23 mouse cellular contexts compared by ENCODE assay signal in genomic region chr9:31990456-31990855, GRCm38 (mm10).
A peak's percentile ranks its signal among the peaks of the same experiment; 100 is the strongest.
DNase-seq lines count a peak whose midpoint lies in the region; ATAC-seq and TF ChIP-seq lines count a peak whose summit lies in the region.
"Had no signal": no experiment of that assay in that cellular context is flagged by ENCODE, and none has a peak within 500 bp of the region (broad histone marks: within the 10 kb centered on the region; RNA-seq: fewer than 3 reads in every experiment).

No protein-coding gene starts in this region.

- TF ChIP-seq POLR2A in testis, adult 2 months (IDR thresholded peaks at IDR 0.05; ENCODE audit: control insufficient read depth, low read depth, low read length) = no peak

- in situ Hi-C loops in ES-E14 (cut with MboI; ENCODE audit: low sequenced_read_pairs in 2 of 2, unreplicated experiment in 2 of 2) = no loop called here

- no peaks in the 10 kb centered on the region for H3K9me3 ChIP-seq in heart, embryonic 11.5 days (replicated peaks; ENCODE audit: control insufficient read depth, low read length)
- H3K9me3 ChIP-seq in intestine, embryonic 14.5 days (ENCODE audit: control insufficient read depth, low read length) = no peaks in the 10 kb centered on the region
- H3K9me3 ChIP-seq in intestine, embryonic 16.5 days (ENCODE audit: control insufficient read depth, low read length) = no peaks in the 10 kb centered on the region
- no peaks in the 10 kb centered on the region for H3K9me3 ChIP-seq in ES-E14 (ENCODE audit: control insufficient read depth, insufficient read depth, low read depth, low read length)
- no peaks in the 10 kb centered on the region for H3K9me3 ChIP-seq in hindbrain, postnatal 0 days (ENCODE audit: low read length)

- no peaks in the 10 kb centered on the region for H3K27me3 ChIP-seq in heart, embryonic 11.5 days (ENCODE audit: control insufficient read depth, insufficient read depth, low read length)
- H3K27me3 ChIP-seq in intestine, embryonic 14.5 days (replicated peaks; ENCODE audit: control insufficient read depth, insufficient read depth, low read length) = no peaks in the 10 kb centered on the region
- H3K27me3 ChIP-seq in intestine, embryonic 16.5 days (replicated peaks; ENCODE audit: control insufficient read depth, insufficient read depth, low read length) = no peaks in the 10 kb centered on the region
- H3K27me3 ChIP-seq in testis, adult 2 months (ENCODE audit: control insufficient read depth, insufficient read depth, low read length) = no peaks in the 10 kb centered on the region
- H3K27me3 ChIP-seq in hindbrain, postnatal 0 days (ENCODE audit: insufficient read depth, low read length) = no peaks in the 10 kb centered on the region
- H3K27me3 ChIP-seq: CH12.LX, Patski had no signal

- WGBS in heart, embryonic 11.5 days (ENCODE audit: insufficient replicate concordance) = 85% methylated on average over 4 of the region's 4 CpGs
- 90% methylated on average over 4 of the region's 4 CpGs for WGBS in intestine, embryonic 14.5 days
- WGBS in intestine, embryonic 16.5 days = 91% methylated on average over 4 of the region's 4 CpGs
- 94% methylated on average over 4 of the region's 4 CpGs for WGBS in hindbrain, postnatal 0 days

- peak; percentile 45 for DNase-seq in heart, adult 11 months
- DNase-seq in intestine, embryonic 14.5 days (ENCODE audit: low spot score) = peak; percentile 44
- DNase-seq in testis, postnatal 10 days (ENCODE audit: low spot score) = no peak
- DNase-seq in ES-E14 (ENCODE audit: low read depth, low spot score) = no peak
- no peak for DNase-seq in hindbrain, postnatal 0 days (ENCODE audit: low spot score)
- DNase-seq: adrenal gland, adult 2 months; adrenal gland, adult 8-10 months; adrenal gland, postnatal 10 days; adrenal gland, postnatal 14 days; adrenal gland, postnatal 25 days; adrenal gland, postnatal 36 days; B cell, adult 2 months; cerebellum, adult 11 months; cerebellum, adult 11-12 months; cerebellum, adult 18-20 months had no signal

- no peak overlapping the region for H3K4me2 ChIP-seq in heart, embryonic 11.5 days
- H3K4me2 ChIP-seq in intestine, embryonic 14.5 days (ENCODE audit: low read length) = no peak overlapping the region
- H3K4me2 ChIP-seq in intestine, embryonic 16.5 days (ENCODE audit: low read depth, low read length) = no peak overlapping the region
- H3K4me2 ChIP-seq in hindbrain, postnatal 0 days (ENCODE audit: low read depth, low read length) = no peak overlapping the region

- H3K27ac ChIP-seq in heart, embryonic 11.5 days (ENCODE audit: low read depth, low read length) = no peak overlapping the region
- H3K27ac ChIP-seq in intestine, embryonic 14.5 days (ENCODE audit: low read depth) = no peak overlapping the region
- H3K27ac ChIP-seq in intestine, embryonic 16.5 days (ENCODE audit: low read length) = no peak overlapping the region
- 0 out of 2 replicates have a peak overlapping the region, but pooled peaks have one; percentile 66 for H3K27ac ChIP-seq in testis, adult 2 months (ENCODE audit: control insufficient read depth, insufficient read depth, low read depth, low read length)
- no peak overlapping the region for H3K27ac ChIP-seq in ES-E14 (ENCODE audit: insufficient read depth, low read depth, low read length, poor library complexity, severe bottlenecking)
- no peak overlapping the region for H3K27ac ChIP-seq in hindbrain, postnatal 0 days

- H3K9ac ChIP-seq in heart, embryonic 11.5 days (ENCODE audit: low read depth, low read length) = no peak overlapping the region
- no peak overlapping the region for H3K9ac ChIP-seq in intestine, embryonic 14.5 days (ENCODE audit: low read length)
- H3K9ac ChIP-seq in intestine, embryonic 16.5 days (ENCODE audit: low read depth, low read length) = no peak overlapping the region
- H3K9ac ChIP-seq in ES-E14 (ENCODE audit: insufficient read depth, low read depth, low read length, poor library complexity, severe bottlenecking) = no peak overlapping the region
- no peak overlapping the region for H3K9ac ChIP-seq in hindbrain, postnatal 0 days (replicated peaks; ENCODE audit: low read length)

- peaks cover 2% of the 10 kb centered on the region for H3K4me1 ChIP-seq in heart, embryonic 11.5 days (ENCODE audit: control insufficient read depth, insufficient read depth, low read length)
- H3K4me1 ChIP-seq in intestine, embryonic 14.5 days (replicated peaks; ENCODE audit: control insufficient read depth, insufficient read depth, low read length) = peaks cover 13% of the 10 kb centered on the region
- H3K4me1 ChIP-seq in intestine, embryonic 16.5 days (ENCODE audit: control insufficient read depth, insufficient read depth, low read length) = peaks cover 10% of the 10 kb centered on the region; the same call in 1 of the 2 replicates
- no peaks in the 10 kb centered on the region; the same call in 1 of the 2 replicates for H3K4me1 ChIP-seq in testis, adult 2 months (ENCODE audit: control insufficient read depth, insufficient read depth, low read length)
- peaks cover 15 to 25% of the 10 kb centered on the region in 2 experiments for H3K4me1 ChIP-seq in ES-E14 (ENCODE audit: control insufficient read depth in 2 of 2, insufficient read depth in 2 of 2, low read length in 2 of 2, poor library complexity in 1 of 2)
- H3K4me1 ChIP-seq in hindbrain, postnatal 0 days (ENCODE audit: insufficient read depth, low read length) = peaks cover 7% of the 10 kb centered on the region; the same call in 1 of the 2 replicates

- ATAC-seq in heart, embryonic 11.5 days (replicated peaks; ENCODE audit: insufficient number of reproducible peaks, low FRiP score, low TSS enrichment) = no peak
- ATAC-seq in intestine, embryonic 14.5 days (replicated peaks; ENCODE audit: low FRiP score, low TSS enrichment, low read depth) = no peak
- ATAC-seq in intestine, embryonic 16.5 days = no peak
- ATAC-seq in hindbrain, postnatal 0 days = no peak
- ATAC-seq: activated CD4-positive, CD25-positive, alpha-beta regulatory T cell, adult 4 months; CD4-positive, CD25-positive, alpha-beta regulatory T cell, adult 4 months; Patski had no signal

- no peak for TF ChIP-seq CTCF in testis, adult 2 months (IDR thresholded peaks at IDR 0.05; ENCODE audit: control insufficient read depth, insufficient read depth, insufficient replicate concordance, low read depth, low read length)
- TF ChIP-seq CTCF in hindbrain, postnatal 0 days (IDR thresholded peaks at IDR 0.05; ENCODE audit: low read depth) = no peak

- H3K4me3 ChIP-seq in heart, embryonic 11.5 days (ENCODE audit: low read depth, low read length) = no peak overlapping the region
- H3K4me3 ChIP-seq in intestine, embryonic 14.5 days (ENCODE audit: low read depth, low read length) = no peak overlapping the region
- no peak overlapping the region for H3K4me3 ChIP-seq in intestine, embryonic 16.5 days (ENCODE audit: low read length)
- H3K4me3 ChIP-seq in testis, adult 2 months (ENCODE audit: control insufficient read depth, low read depth, low read length) = no peak overlapping the region
- no peak overlapping the region for H3K4me3 ChIP-seq in ES-E14 (ENCODE audit: insufficient read depth in 1 of 2, low read depth in 1 of 2, low read length in 2 of 2, poor library complexity in 1 of 2, severe bottlenecking in 1 of 2)
- H3K4me3 ChIP-seq in hindbrain, postnatal 0 days (ENCODE audit: low read length) = no peak overlapping the region

- H3K36me3 ChIP-seq in heart, embryonic 11.5 days (ENCODE audit: control insufficient read depth, insufficient read depth, low read length) = no peaks in the 10 kb centered on the region
- no peaks in the 10 kb centered on the region for H3K36me3 ChIP-seq in intestine, embryonic 14.5 days (ENCODE audit: control insufficient read depth, insufficient read depth, low read length)
- no peaks in the 10 kb centered on the region for H3K36me3 ChIP-seq in intestine, embryonic 16.5 days (ENCODE audit: control insufficient read depth, insufficient read depth, low read length)
- H3K36me3 ChIP-seq in testis, adult 2 months (ENCODE audit: control insufficient read depth, insufficient read depth, low read length) = no peaks in the 10 kb centered on the region
- no peaks in the 10 kb centered on the region for H3K36me3 ChIP-seq in ES-E14 (ENCODE audit: control insufficient read depth, insufficient read depth, low read length, poor library complexity, severe bottlenecking)
- H3K36me3 ChIP-seq in hindbrain, postnatal 0 days (ENCODE audit: insufficient read depth, low read length) = no peaks in the 10 kb centered on the region
- H3K36me3 ChIP-seq: G1E had no signal

TF ChIP-seq in ES-E14, 5 proteins besides CTCF, POLR2A, EP300 and RAD21:
- TF ChIP-seq HCFC1 (IDR thresholded peaks at IDR 0.05; ENCODE audit: borderline replicate concordance, insufficient read depth, low read length) (no peak), CHD2 (IDR thresholded peaks at IDR 0.05; ENCODE audit: low read depth, low read length) (peak; percentile 90), MAFK (IDR thresholded peaks at IDR 0.05; ENCODE audit: insufficient read depth, low read depth, low read length) (no peak)

Comparison
In these comparisons a context has a peak if more than half of its experiments do, and no peak if none do; other contexts are left out.
1. DNase-seq: peak in heart, adult 11 months (single experiment) and intestine, embryonic 14.5 days (single experiment); none in testis, postnatal 10 days (single experiment), ES-E14 (single experiment) and hindbrain, postnatal 0 days (single experiment).